Mouse (Mus musculus) liver, embryonic 13.5 days (tissue): ENCODE measurements around the gene Tead3. TPM values are rescaled to one million over a fixed set of nuclear protein-coding genes. Genes with fewer than 3 reads are reported as not detected.

Experiments used
- ATAC-seq: fragments of 200-750 bp; cut with Nextera tagmentation; 2 replicates; pipeline ENCODE4 v1.8.0; 2017; ENCODE audit warnings: low read depth, mild to moderate bottlenecking, moderate number of reproducible peaks, moderate library complexity
- DNase-seq: peaks from one replicate; pipeline ENCODE4 v3.0.0; 2022
- H3K27ac ChIP-seq: fragments of 300-500 bp; sonication (generic); 2 replicates; pipeline ENCODE4 v1.5.1; 2015; ENCODE audit warnings: moderate library complexity, mild to moderate bottlenecking, inconsistent platforms
- H3K27me3 ChIP-seq: fragments of 300-500 bp; sonication (generic); 2 replicates; pipeline ENCODE4 v1.6.1; 2015; ENCODE audit warnings: mild to moderate bottlenecking, inconsistent platforms
- H3K36me3 ChIP-seq: fragments of 300-500 bp; sonication (generic); 2 replicates; pipeline ENCODE4 v1.6.1; 2015; ENCODE audit warnings: mild to moderate bottlenecking, inconsistent platforms
- H3K4me1 ChIP-seq: fragments of 300-500 bp; sonication (generic); replicated peaks from 2 replicates; pipeline ENCODE4 v1.6.1; 2015; ENCODE audit warnings: inconsistent platforms
- H3K4me2 ChIP-seq: fragments of 300-500 bp; sonication (generic); 2 replicates; pipeline ENCODE4 v1.6.1; 2015; ENCODE audit warnings: inconsistent platforms, mild to moderate bottlenecking, moderate library complexity
- H3K4me3 ChIP-seq: fragments of 300-500 bp; sonication (generic); replicated peaks from 2 replicates; pipeline ENCODE4 v1.5.1; 2015; ENCODE audit warnings: mild to moderate bottlenecking, inconsistent platforms
- H3K9ac ChIP-seq: fragments of 300-500 bp; sonication (generic); 2 replicates; pipeline ENCODE4 v1.6.1; 2015; ENCODE audit warnings: mild to moderate bottlenecking, inconsistent platforms
- H3K9me3 ChIP-seq: fragments of 300-500 bp; sonication (generic); replicated peaks from 2 replicates; pipeline ENCODE4 v1.6.1; 2016; ENCODE audit warnings: inconsistent platforms
- WGBS: fragments of 180-500 bp; shearing (Covaris S2); methylation state at CpG from one replicate; pipeline ENCODE4 v1.1.7; 2015; ENCODE audit not compliant: insufficient replicate concordance; 5-methylcytosine and 5-hydroxymethylcytosine counted together
- polyA plus RNA-seq: library from polyadenylated mRNA; unstranded; fragments of >200 nt; fragmentation: Nextera tagmentation; extraction: Ambion mirVana; gene quantifications from 2 replicates; pipeline ENCODE4 v1.2.1, GENCODE M21; 2015

Gene Tead3
- polyA plus RNA-seq, 1 experiment from 2014 or later, result 0.76 TPM

DNA sequence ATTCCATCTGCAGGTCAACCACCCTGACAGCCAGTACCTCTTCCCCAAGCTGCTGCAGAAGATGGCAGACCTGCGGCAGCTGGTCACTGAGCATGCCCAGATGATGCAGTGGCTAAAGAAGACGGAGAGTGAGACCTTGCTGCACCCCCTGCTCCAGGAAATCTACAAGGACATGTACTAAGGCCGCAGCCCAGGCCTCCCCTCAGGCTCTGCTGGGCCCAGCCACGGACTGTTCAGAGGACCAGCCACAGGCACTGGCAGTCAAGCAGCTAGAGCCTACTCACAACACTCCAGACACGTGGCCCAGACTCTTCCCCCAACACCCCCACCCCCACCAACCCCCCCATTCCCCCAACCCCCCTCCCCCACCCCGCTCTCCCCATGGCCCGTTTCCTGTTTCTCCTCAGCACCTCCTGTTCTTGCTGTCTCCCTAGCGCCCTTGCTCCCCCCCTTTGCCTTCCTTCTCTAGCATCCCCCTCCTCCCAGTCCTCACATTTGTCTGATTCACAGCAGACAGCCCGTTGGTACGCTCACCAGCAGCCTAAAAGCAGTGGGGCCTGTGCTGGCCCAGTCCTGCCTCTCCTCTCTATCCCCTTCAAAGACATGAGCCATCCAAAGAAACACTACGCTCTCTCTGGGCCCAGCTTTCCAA, 50.8 kb downstream of the Tead3 start:
- WGBS, result 55% methylated on average over 10 of the region's 11 CpGs
- DNase-seq (no peak), ATAC-seq (no peak)
- Histone ChIP-seq H3K27ac (no peak overlapping the region), H3K4me1 (peaks cover 11% of the 10 kb centered on the region), H3K4me3 (no peak overlapping the region), H3K27me3 (no peaks in the 10 kb centered on the region), H3K36me3 (peaks cover 43% of the 10 kb centered on the region), H3K4me2 (no peak overlapping the region), H3K9me3 (no peaks in the 10 kb centered on the region), H3K9ac (no peak overlapping the region)

DNA sequence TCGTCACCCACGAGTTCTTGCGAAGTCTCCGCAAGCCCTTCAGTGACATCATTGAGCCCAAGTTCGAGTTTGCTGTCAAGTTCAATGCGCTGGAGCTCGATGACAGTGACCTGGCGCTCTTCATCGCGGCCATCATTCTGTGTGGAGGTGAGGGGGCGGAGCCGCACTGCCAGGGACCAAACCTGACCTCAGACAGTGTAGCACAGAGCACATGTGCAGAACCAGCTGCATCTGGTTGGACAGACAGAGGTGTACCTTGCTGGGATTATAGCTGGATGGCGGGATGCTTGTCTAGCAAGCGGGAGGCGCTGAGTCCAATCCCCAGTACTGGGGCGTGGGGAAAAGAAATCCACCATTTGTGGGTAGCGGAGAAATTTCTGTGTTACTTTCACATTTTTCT, 51.7 kb downstream of the Tead3 start:
- peaks cover 14% of the 10 kb centered on the region for H3K4me1 ChIP-seq
- peaks cover 46% of the 10 kb centered on the region for H3K36me3 ChIP-seq
- DNase-seq, result no peak
- no peaks in the 10 kb centered on the region for H3K9me3 ChIP-seq
- no peak overlapping the region for H3K4me3 ChIP-seq
- 91% methylated on average over 17 of the region's 17 CpGs for WGBS
- no peak for ATAC-seq
- H3K27ac ChIP-seq, result no peak overlapping the region
- H3K9ac ChIP-seq, result no peak overlapping the region
- H3K4me2 ChIP-seq, result no peak overlapping the region
- no peaks in the 10 kb centered on the region for H3K27me3 ChIP-seq

DNA sequence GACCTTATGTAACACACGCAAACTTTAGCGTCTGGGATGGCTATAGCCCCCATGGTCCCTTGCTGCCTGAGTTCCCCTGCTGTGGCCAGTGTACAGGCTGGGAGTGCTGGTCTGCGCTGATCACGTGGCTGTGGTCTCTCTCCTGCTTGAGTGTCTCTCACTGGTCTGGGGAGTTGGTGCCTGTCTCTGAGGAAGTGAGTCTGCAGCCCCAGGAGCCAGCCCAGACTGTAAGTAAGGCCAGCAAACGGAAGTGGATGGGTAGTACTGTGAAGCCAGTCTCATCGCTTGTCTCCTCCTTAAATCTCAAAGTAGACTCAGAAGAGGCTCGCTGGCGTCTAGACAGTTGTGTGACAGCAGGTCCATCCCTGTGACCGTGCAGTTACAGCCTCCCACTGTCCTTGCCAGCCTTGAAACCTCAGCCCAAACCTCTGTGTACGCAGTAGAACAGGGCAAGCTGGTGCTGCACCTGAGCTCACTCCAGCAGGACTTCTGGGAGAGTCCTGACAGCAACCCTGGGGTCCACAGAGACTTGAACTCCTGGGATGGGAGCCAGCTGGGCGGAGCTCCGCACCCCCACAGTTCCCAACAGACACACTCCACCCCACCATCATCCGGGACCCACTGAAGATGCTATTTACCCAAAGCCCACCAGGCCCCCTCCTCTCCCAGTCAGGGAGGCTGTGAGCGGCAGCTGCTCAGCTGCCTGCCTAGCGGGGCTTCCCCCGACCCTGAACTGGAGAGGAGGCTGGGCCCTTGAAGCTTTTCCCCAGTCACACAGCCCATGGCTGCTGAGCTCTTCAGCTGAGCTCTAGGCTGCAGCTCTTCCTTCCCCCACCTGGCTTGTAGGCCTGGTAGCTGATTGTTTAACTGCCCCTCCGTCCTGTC, 55.9 kb downstream of the Tead3 start:
- Histone ChIP-seq H3K4me2 (no peak overlapping the region), H3K4me3 (no peak overlapping the region), H3K9me3 (no peaks in the 10 kb centered on the region), H3K36me3 (peaks cover 48% of the 10 kb centered on the region), H3K27me3 (no peaks in the 10 kb centered on the region), H3K9ac (no peak overlapping the region), H3K4me1 (peaks cover 40% of the 10 kb centered on the region), H3K27ac (no peak overlapping the region; the same call in 1 of the 2 replicates)
- no peak for DNase-seq
- WGBS, result 54% methylated on average over 17 of the region's 17 CpGs
- ATAC-seq, result no peak

- WGBS, result 47% methylated on average over 4 of the region's 4 CpGs
- Histone ChIP-seq H3K4me2 (no peak overlapping the region), H3K9me3 (no peaks in the 10 kb centered on the region), H3K36me3 (peaks cover 40% of the 10 kb centered on the region), H3K27me3 (no peaks in the 10 kb centered on the region), H3K4me1 (peaks cover 40% of the 10 kb centered on the region), H3K9ac (no peak overlapping the region), H3K4me3 (no peak overlapping the region), H3K27ac (0 out of 2 replicates have a peak overlapping the region, but pooled peaks have one; percentile 13)
- no peak for ATAC-seq
- DNase-seq, result no peak
Observed at GRCm38 (mm10) chr17:28293716-28294115, 56.9 kb downstream of the Tead3 start.

DNA sequence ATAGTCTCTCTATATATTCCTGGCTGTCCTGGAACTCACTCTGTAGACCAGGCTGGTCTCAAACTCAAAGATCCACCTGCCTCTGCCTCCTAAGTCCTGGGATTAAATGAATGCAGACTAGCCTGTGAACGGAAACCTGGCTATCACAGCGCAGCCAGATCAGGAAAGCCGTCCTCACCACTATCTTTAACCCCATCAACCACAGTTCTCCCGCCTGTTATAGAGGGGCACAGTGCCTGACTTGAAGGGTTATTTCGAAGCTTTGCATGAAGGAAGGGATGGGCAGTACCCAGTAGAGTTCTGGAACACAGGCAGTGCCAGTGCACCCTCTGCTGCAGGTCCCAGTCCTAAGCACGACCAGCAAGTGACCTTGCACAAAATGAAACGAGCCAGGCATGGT, 59.3 kb downstream of the Tead3 start:
- WGBS, result 17% methylated on average over 7 of the region's 7 CpGs
- Histone ChIP-seq H3K36me3 (peaks cover 31% of the 10 kb centered on the region), H3K27ac (no peak overlapping the region), H3K4me3 (no peak overlapping the region), H3K4me2 (no peak overlapping the region), H3K9ac (no peak overlapping the region), H3K27me3 (no peaks in the 10 kb centered on the region), H3K4me1 (peaks cover 49% of the 10 kb centered on the region), H3K9me3 (no peaks in the 10 kb centered on the region)
- ATAC-seq (no peak), DNase-seq (no peak)

DNA sequence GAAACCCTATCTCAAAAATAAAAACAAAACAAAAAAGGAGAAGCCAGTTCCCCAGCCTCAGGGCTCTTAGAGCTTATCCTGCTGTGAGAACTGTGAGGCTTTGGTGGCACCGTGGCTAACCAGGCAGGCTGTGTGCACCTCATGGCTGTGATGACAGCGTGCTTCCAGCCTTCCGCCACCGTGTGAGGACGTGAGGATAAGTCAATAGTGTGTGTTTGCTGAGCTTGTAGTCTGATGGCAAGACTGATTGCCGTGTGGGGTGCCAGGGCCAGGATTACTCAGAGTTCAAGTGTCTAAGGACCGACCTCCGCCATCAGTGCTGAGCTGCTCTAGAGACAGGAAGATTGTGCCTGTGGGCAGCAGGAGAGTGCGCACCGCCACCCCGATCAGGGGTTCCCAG, 59.9 kb downstream of the Tead3 start:
- WGBS, result 40% methylated on average over 11 of the region's 11 CpGs
- Histone ChIP-seq H3K9me3 (no peaks in the 10 kb centered on the region), H3K36me3 (peaks cover 31% of the 10 kb centered on the region), H3K4me3 (no peak overlapping the region), H3K9ac (no peak overlapping the region), H3K4me2 (no peak overlapping the region), H3K27ac (no peak overlapping the region), H3K27me3 (no peaks in the 10 kb centered on the region), H3K4me1 (peaks cover 55% of the 10 kb centered on the region)
- DNase-seq (no peak), ATAC-seq (peak; percentile 27; the same call in 1 of the 2 replicates)

GRCm38 (mm10) chr17:28290262-28290661, 60.4 kb downstream of the Tead3 start:
- Histone ChIP-seq H3K9me3 (no peaks in the 10 kb centered on the region), H3K36me3 (peaks cover 29% of the 10 kb centered on the region), H3K9ac (no peak overlapping the region), H3K27ac (no peak overlapping the region), H3K4me1 (peaks cover 54% of the 10 kb centered on the region), H3K4me3 (no peak overlapping the region), H3K4me2 (no peak overlapping the region), H3K27me3 (no peaks in the 10 kb centered on the region)
- DNase-seq, result no peak
- 63% methylated on average over 2 of the region's 3 CpGs for WGBS
- ATAC-seq, result no peak

DNA sequence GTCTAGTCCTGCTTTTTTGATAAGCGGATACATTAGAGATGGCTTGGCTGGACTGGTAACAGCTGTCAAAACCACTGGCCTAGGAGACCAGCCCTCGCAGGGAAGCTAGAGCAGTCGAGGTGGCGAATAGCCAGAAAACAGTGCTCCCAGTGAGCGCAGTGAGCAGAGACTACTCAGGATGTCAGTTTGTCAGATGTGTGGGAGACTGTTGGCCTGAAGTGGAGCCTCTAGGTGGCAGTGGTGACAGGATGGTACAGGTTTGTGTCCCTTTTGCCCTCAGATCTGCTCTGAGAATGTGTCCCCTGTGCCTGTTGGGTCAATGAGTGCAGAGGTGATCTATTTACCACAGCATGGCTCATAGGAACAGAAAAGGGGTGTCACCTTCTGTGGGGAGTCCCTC, 62.6 kb downstream of the Tead3 start:
- ATAC-seq (no peak), DNase-seq (no peak)

DNA sequence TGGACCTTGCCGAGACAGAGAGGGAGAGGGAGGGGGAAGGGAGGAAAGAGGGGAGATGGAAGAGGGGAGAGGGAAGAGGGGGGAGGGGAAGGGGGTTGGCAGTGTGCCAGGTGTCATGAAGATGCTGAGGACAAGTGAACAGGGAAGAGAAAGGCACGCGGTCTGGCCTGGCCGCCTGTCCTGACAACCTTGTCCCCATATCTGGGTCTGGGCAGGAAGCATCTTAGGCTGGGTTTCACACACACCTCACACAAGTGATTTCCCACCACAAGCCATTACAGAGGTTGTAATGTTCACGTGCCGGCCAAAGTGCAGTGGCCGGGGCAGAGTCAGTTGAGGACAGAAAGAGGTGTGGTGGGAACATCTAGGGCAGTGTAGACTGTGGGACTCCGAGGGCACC, 63.0 kb downstream of the Tead3 start:
- Histone ChIP-seq H3K27ac (no peak overlapping the region), H3K27me3 (no peaks in the 10 kb centered on the region), H3K4me2 (no peak overlapping the region), H3K36me3 (peaks cover 20% of the 10 kb centered on the region), H3K4me3 (no peak overlapping the region), H3K9ac (no peak overlapping the region), H3K4me1 (peaks cover 37% of the 10 kb centered on the region), H3K9me3 (no peaks in the 10 kb centered on the region)
- WGBS, result 55% methylated on average over 8 of the region's 8 CpGs
- ATAC-seq (peak; percentile 54), DNase-seq (no peak)

More for the DNA sequence above, 62.6 kb downstream of the Tead3 start:
- Histone ChIP-seq H3K9me3 (no peaks in the 10 kb centered on the region), H3K4me1 (peaks cover 36% of the 10 kb centered on the region), H3K36me3 (peaks cover 21% of the 10 kb centered on the region), H3K27ac (no peak overlapping the region), H3K27me3 (no peaks in the 10 kb centered on the region), H3K4me2 (no peak overlapping the region), H3K9ac (no peak overlapping the region), H3K4me3 (no peak overlapping the region)
- WGBS, result 56% methylated on average over 5 of the region's 5 CpGs

- ATAC-seq, result no peak
- no peak overlapping the region for H3K4me2 ChIP-seq
- H3K4me3 ChIP-seq, result no peak overlapping the region
- H3K4me1 ChIP-seq, result peaks cover 39% of the 10 kb centered on the region
- H3K9ac ChIP-seq, result no peak overlapping the region
- no peaks in the 10 kb centered on the region for H3K9me3 ChIP-seq
- 54% methylated on average over 5 of the region's 5 CpGs for WGBS
- no peaks in the 10 kb centered on the region for H3K27me3 ChIP-seq
- peaks cover 14% of the 10 kb centered on the region for H3K36me3 ChIP-seq
- H3K27ac ChIP-seq, result no peak overlapping the region; the same call in 1 of the 2 replicates
- no peak for DNase-seq
Observed at GRCm38 (mm10) chr17:28286964-28287363, 63.7 kb downstream of the Tead3 start.

- DNase-seq (no peak), ATAC-seq (no peak)
- Histone ChIP-seq H3K9me3 (no peaks in the 10 kb centered on the region), H3K27me3 (no peaks in the 10 kb centered on the region), H3K4me3 (no peak overlapping the region), H3K27ac (no peak overlapping the region), H3K36me3 (peaks cover 10% of the 10 kb centered on the region; the same call in 1 of the 2 replicates), H3K4me2 (no peak overlapping the region), H3K9ac (no peak overlapping the region), H3K4me1 (peaks cover 39% of the 10 kb centered on the region)
- whole genome bisulfite sequencing, result 56% methylated on average over 10 of the region's 10 CpGs
Observed at GRCm38 (mm10) chr17:28286133-28286532, 64.5 kb downstream of the Tead3 start.
